ENCODE assay signal across 9 mouse cellular contexts in the genomic region with DNA sequence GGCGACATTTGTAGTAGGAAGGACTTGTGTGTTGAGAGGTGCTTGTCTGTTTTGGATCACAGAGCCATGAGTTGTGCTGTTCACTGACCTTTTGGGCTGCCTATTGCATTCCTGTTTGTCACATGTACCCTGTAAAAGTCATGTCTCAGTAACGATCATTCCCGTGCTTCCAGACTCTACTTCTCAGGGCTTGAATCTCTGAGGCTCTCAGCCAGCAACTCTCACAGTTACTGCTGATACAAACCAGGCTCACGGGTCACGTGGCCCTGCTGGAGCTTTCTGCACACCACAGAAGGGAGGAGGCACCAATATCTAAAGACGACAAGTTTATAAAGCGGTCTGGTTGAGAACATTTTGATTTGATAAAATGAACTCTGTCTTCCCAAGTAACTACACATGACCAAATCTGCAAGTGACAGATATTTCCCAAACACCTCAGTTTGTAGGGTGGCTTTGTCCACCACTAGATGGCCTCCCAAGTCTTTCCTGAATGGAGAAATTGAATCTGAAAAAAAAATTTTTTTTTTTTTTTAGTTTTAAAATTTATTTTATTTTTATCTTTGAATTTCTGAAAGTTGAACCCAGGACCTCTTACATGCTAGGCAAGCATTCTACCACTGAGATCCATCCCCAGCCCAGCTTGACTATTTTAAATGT. TPM values are rescaled to one million over a fixed set of nuclear protein-coding genes. Genes with fewer than 3 reads are reported as not detected.
DNase-seq lines count a peak whose midpoint lies in the region; ATAC-seq and TF ChIP-seq lines count a peak whose summit lies in the region.
"Had no signal": no experiment of that assay in that cellular context is flagged by ENCODE, and none has a peak within 500 bp of the region (broad histone marks: within the 10 kb centered on the region; RNA-seq: fewer than 3 reads in every experiment).

No protein-coding gene starts in this region.

- TF ChIP-seq POLR2A in lung, adult 2 months (IDR thresholded peaks at IDR 0.05; ENCODE audit: borderline replicate concordance, extremely low read depth, low read depth, low read length), result no peak

- no peaks in the 10 kb centered on the region for H3K27me3 ChIP-seq in lung, embryonic 14.5 days (ENCODE audit: insufficient read depth, low read length)
- H3K27me3 ChIP-seq in heart, postnatal 0 days (ENCODE audit: control insufficient read depth, insufficient read depth, low read length), result no peaks in the 10 kb centered on the region
- peaks cover 2% of the 10 kb centered on the region for H3K27me3 ChIP-seq in splenic B cell, adult 2 months (ENCODE audit: control insufficient read depth, insufficient read depth, low read length, poor library complexity, severe bottlenecking)
- H3K27me3 ChIP-seq: hindbrain, embryonic 15.5 days had no signal

- WGBS in lung, embryonic 14.5 days, result 40% methylated on average over 7 of the region's 7 CpGs
- 55% methylated on average over 7 of the region's 7 CpGs for WGBS in lung, adult 2 months
- 15% methylated on average over 7 of the region's 7 CpGs for WGBS in heart, postnatal 0 days

- TF ChIP-seq EP300 in heart, postnatal 0 days (IDR thresholded peaks at IDR 0.05; ENCODE audit: low read depth), result peak; percentile 93

- H3K9ac ChIP-seq in lung, embryonic 14.5 days, result no peak overlapping the region
- no peak overlapping the region for H3K9ac ChIP-seq in heart, postnatal 0 days (replicated peaks; ENCODE audit: low read depth, low read length)
- H3K9ac ChIP-seq: hindbrain, embryonic 15.5 days had no signal

- TF ChIP-seq CTCF in lung, embryonic 14.5 days (IDR thresholded peaks at IDR 0.05; ENCODE audit: low read depth), result peak; percentile 57
- TF ChIP-seq CTCF in lung, adult 2 months (IDR thresholded peaks at IDR 0.05; ENCODE audit: insufficient read depth, low read length), result no peak
- peak; percentile 53 for TF ChIP-seq CTCF in heart, postnatal 0 days (IDR thresholded peaks at IDR 0.05; ENCODE audit: low read depth)

- H3K4me1 ChIP-seq in lung, embryonic 14.5 days (ENCODE audit: insufficient read depth), result peaks cover 13% of the 10 kb centered on the region; the same call in 1 of the 2 replicates
- H3K4me1 ChIP-seq in lung, adult 2 months (ENCODE audit: control insufficient read depth, insufficient read depth, low read length), result peaks cover 13% of the 10 kb centered on the region
- H3K4me1 ChIP-seq in heart, postnatal 0 days (ENCODE audit: control insufficient read depth, insufficient read depth), result peaks cover 51% of the 10 kb centered on the region

- DNase-seq in lung, embryonic 14.5 days, result peak; percentile 69
- DNase-seq in lung, adult 2 months, result no peak
- peak; percentile 62 for DNase-seq in brain, adult 2 months (ENCODE audit: low read depth, low spot score)
- DNase-seq in heart, postnatal 0 days (ENCODE audit: low spot score), result peak; percentile 91
- peak; percentile 53 for DNase-seq in splenic B cell, adult 2 months (ENCODE audit: low read depth, low spot score)
- no peak for DNase-seq in layer of hippocampus, postnatal 36 days
- no peak for DNase-seq in thymus, postnatal 25 days
- no peak for DNase-seq in left cerebral cortex, postnatal 14 days (ENCODE audit: low spot score in 2 of 2)

- intact Hi-C loops in left cerebral cortex, postnatal 14 days (cut with DNase I), result loop anchor here (5.0 kb wide), 2 partner anchors 111 to 211 kb away; no protein-coding TSS in a partner anchor

- no peak overlapping the region for H3K4me3 ChIP-seq in lung, embryonic 14.5 days (ENCODE audit: low read depth, low read length)
- H3K4me3 ChIP-seq in lung, adult 2 months (replicated peaks; ENCODE audit: extremely low read depth, low read depth, low read length), result no peak overlapping the region
- no peak overlapping the region for H3K4me3 ChIP-seq in heart, postnatal 0 days (ENCODE audit: low read depth, low read length)
- H3K4me3 ChIP-seq: hindbrain, embryonic 15.5 days had no signal

- H3K36me3 ChIP-seq in lung, embryonic 14.5 days (ENCODE audit: insufficient read depth), result 0 out of 2 replicates have a peak, but pooled peaks cover 2% of the 10 kb centered on the region
- no peaks in the 10 kb centered on the region; the same call in 1 of the 2 replicates for H3K36me3 ChIP-seq in heart, postnatal 0 days (replicated peaks; ENCODE audit: control insufficient read depth, insufficient read depth, low read length)
- H3K36me3 ChIP-seq in splenic B cell, adult 2 months (ENCODE audit: control insufficient read depth, insufficient read depth, low read length, poor library complexity, severe bottlenecking), result no peaks in the 10 kb centered on the region
- H3K36me3 ChIP-seq: hindbrain, embryonic 15.5 days had no signal

- no peaks in the 10 kb centered on the region for H3K9me3 ChIP-seq in lung, embryonic 14.5 days (ENCODE audit: low read depth, low read length)
- H3K9me3 ChIP-seq in heart, postnatal 0 days (replicated peaks; ENCODE audit: control insufficient read depth, low read length), result no peaks in the 10 kb centered on the region
- H3K9me3 ChIP-seq: hindbrain, embryonic 15.5 days had no signal

- no peak for ATAC-seq in lung, embryonic 14.5 days (ENCODE audit: insufficient read depth)
- peak; percentile 79 for ATAC-seq in heart, postnatal 0 days (ENCODE audit: insufficient read depth, low read depth)

- H3K27ac ChIP-seq in lung, embryonic 14.5 days (ENCODE audit: low read depth), result no peak overlapping the region
- H3K27ac ChIP-seq in heart, postnatal 0 days (ENCODE audit: low read depth), result peak overlapping the region; percentile 85
- H3K27ac ChIP-seq: hindbrain, embryonic 15.5 days had no signal

- H3K4me2 ChIP-seq in lung, embryonic 14.5 days, result no peak overlapping the region
- peak overlapping the region; percentile 29; the same call in 1 of the 2 replicates for H3K4me2 ChIP-seq in heart, postnatal 0 days (ENCODE audit: low read depth, low read length)
- H3K4me2 ChIP-seq: hindbrain, embryonic 15.5 days had no signal

RNA-seq across cellular contexts. Expression of gene Akap2, which starts 46.5 kb away (rescaled TPM):
- 51.9 and 52.6 TPM in 2 replicates for polyA plus RNA-seq in lung, embryonic 14.5 days (2014; fragmentation: Nextera tagmentation; extraction: Ambion mirVana)
- polyA plus RNA-seq in lung, adult 2 months (2012; rRNA removed), result 348 and 349 TPM in 2 replicates
- total RNA-seq in heart, postnatal 0 days (2014; rRNA removed; ENCODE audit: low replicate concordance), result 64.1 and 65.5 TPM in 2 replicates
- polyA plus RNA-seq in heart, postnatal 0 days (2015; fragmentation: Nextera tagmentation; extraction: Ambion mirVana), result 33.8 and 37.7 TPM in 2 replicates
- 10 to 100 TPM; 45.8 to 52.7 TPM for total RNA-seq in layer of hippocampus, postnatal 36 days (2021)
- 10 to 100 TPM; 34.4 to 39.5 TPM for total RNA-seq in left cerebral cortex, postnatal 14 days (2021)

Comparison
In these comparisons a context has a peak if more than half of its experiments do, and no peak if none do; other contexts are left out.
1. DNase-seq: peak in lung, embryonic 14.5 days (single experiment), brain, adult 2 months (single experiment), heart, postnatal 0 days (single experiment) and splenic B cell, adult 2 months (single experiment); none in lung, adult 2 months (single experiment), layer of hippocampus, postnatal 36 days (0 of 2), thymus, postnatal 25 days (single experiment) and left cerebral cortex, postnatal 14 days (0 of 2).